ENCODE assay signal across 21 mouse cellular contexts in the genomic region with DNA sequence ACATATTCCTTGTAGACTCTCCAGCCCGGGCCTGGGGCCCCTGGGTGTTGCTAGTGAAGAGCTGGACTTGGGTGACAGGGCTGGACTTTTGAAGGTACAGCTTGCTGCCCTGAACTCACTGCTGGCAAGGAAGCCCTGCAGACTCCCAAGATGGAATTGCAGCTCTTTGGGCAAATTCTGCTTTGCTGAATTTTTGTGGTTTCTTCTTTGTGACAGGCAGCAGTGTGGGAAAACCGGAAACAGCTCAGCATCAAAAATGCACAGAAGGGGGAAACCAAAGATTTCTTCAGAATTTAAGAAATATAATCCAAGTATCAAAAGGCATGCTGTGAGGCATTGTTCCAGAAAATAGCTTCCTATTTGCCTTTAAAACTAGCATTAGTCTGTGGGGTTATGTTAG.
DNase-seq lines count a peak whose midpoint lies in the region; ATAC-seq lines count a peak whose summit lies in the region.
"Had no signal": no experiment of that assay in that cellular context is flagged by ENCODE, and none has a peak within 500 bp of the region (broad histone marks: within the 10 kb centered on the region; RNA-seq: fewer than 3 reads in every experiment).

No protein-coding gene starts in this region.

- H3K9me3 ChIP-seq in embryonic facial prominence, embryonic 15.5 days (replicated peaks), result no peaks in the 10 kb centered on the region
- no peaks in the 10 kb centered on the region for H3K9me3 ChIP-seq in kidney, embryonic 15.5 days (replicated peaks)
- H3K9me3 ChIP-seq: forebrain, embryonic 15.5 days; heart, embryonic 10.5 days; hindbrain, embryonic 12.5 days had no signal

- no peaks in the 10 kb centered on the region for H3K36me3 ChIP-seq in embryonic facial prominence, embryonic 15.5 days
- H3K36me3 ChIP-seq in kidney, embryonic 15.5 days, result peaks cover 6% of the 10 kb centered on the region
- H3K36me3 ChIP-seq: forebrain, embryonic 15.5 days; hindbrain, embryonic 12.5 days had no signal

- H3K9ac ChIP-seq in embryonic facial prominence, embryonic 15.5 days, result no peak overlapping the region
- H3K9ac ChIP-seq in kidney, embryonic 15.5 days, result no peak overlapping the region
- H3K9ac ChIP-seq: forebrain, embryonic 15.5 days; hindbrain, embryonic 12.5 days had no signal

- H3K4me3 ChIP-seq in embryonic facial prominence, embryonic 15.5 days (replicated peaks), result no peak overlapping the region
- no peak overlapping the region for H3K4me3 ChIP-seq in kidney, embryonic 15.5 days (replicated peaks)
- H3K4me3 ChIP-seq: erythroblast, embryonic 14.5 days; forebrain, embryonic 15.5 days; heart, embryonic 10.5 days; hindbrain, embryonic 12.5 days had no signal

- 39% methylated on average over 2 of the region's 2 CpGs for WGBS in embryonic facial prominence, embryonic 15.5 days
- 84% methylated on average over 2 of the region's 2 CpGs for WGBS in kidney, embryonic 15.5 days

- peak overlapping the region; percentile 61; the same call in 1 of the 2 replicates for H3K27ac ChIP-seq in embryonic facial prominence, embryonic 15.5 days (replicated peaks)
- no peak overlapping the region for H3K27ac ChIP-seq in kidney, embryonic 15.5 days
- H3K27ac ChIP-seq: forebrain, embryonic 15.5 days; heart, embryonic 10.5 days had no signal

- peak; percentile 62 for DNase-seq in 3T3-L1 (ENCODE audit: low read depth, low spot score)
- peak; percentile 80 for DNase-seq in Muller cell, postnatal 12 days (ENCODE audit: inconsistent ontology term)
- no peak for DNase-seq in kidney, adult 18-20 months
- no peak for DNase-seq in cerebellum, adult 9-11 months
- DNase-seq: adrenal gland, postnatal 10 days; cerebellum, adult 11-12 months; cerebellum, adult 9-10 months; cerebellum, postnatal 36 days; gastrocnemius, postnatal 36 days; heart, adult 18-20 months; heart, postnatal 10 days; heart, postnatal 4 days had no signal

- H3K4me2 ChIP-seq in embryonic facial prominence, embryonic 15.5 days (replicated peaks), result no peak overlapping the region
- H3K4me2 ChIP-seq in kidney, embryonic 15.5 days, result no peak overlapping the region
- H3K4me2 ChIP-seq: forebrain, embryonic 15.5 days; hindbrain, embryonic 12.5 days had no signal

- no peaks in the 10 kb centered on the region for H3K27me3 ChIP-seq in embryonic facial prominence, embryonic 15.5 days
- H3K27me3 ChIP-seq in kidney, embryonic 15.5 days, result no peaks in the 10 kb centered on the region
- H3K27me3 ChIP-seq: forebrain, embryonic 15.5 days; hindbrain, embryonic 12.5 days had no signal

- no peak for ATAC-seq in embryonic facial prominence, embryonic 15.5 days (ENCODE audit: insufficient number of reproducible peaks, low FRiP score, low TSS enrichment, low read depth)
- no peak for ATAC-seq in kidney, embryonic 15.5 days (replicated peaks; ENCODE audit: low FRiP score)
- ATAC-seq: forebrain, embryonic 15.5 days; hindbrain, embryonic 16.5 days; inflammation-experienced regulatory T-cells, adult 6 months; intestine, postnatal 0 days had no signal

- peaks cover 39% of the 10 kb centered on the region for H3K4me1 ChIP-seq in embryonic facial prominence, embryonic 15.5 days
- no peaks in the 10 kb centered on the region for H3K4me1 ChIP-seq in kidney, embryonic 15.5 days
- H3K4me1 ChIP-seq: forebrain, embryonic 15.5 days had no signal

Comparison
In these comparisons a context has a peak if more than half of its experiments do, and no peak if none do; other contexts are left out.
1. DNase-seq: peak in 3T3-L1 (single experiment) and Muller cell, postnatal 12 days (single experiment); none in kidney, adult 18-20 months (single experiment) and cerebellum, adult 9-11 months (single experiment).